Mouse (Mus musculus): ENCODE data around the gene RPS10-NUDT3. TPM values are rescaled to one million over a fixed set of nuclear protein-coding genes. Genes with fewer than 3 reads are reported as not detected.
A peak's percentile ranks its signal among the peaks of the same experiment; 100 is the strongest.

Gene RPS10-NUDT3
- polyA plus RNA-seq, 1 experiment from 2014 or later, result not detected

- WGBS, result 99% methylated on average over 7 of the region's 7 CpGs
Observed at GRCm38 (mm10) chr17:27592565-27592910, 42.5 kb downstream of the RPS10-NUDT3 start.

GRCm38 (mm10) chr17:27591826-27592564 is 43.0 kb downstream of the RPS10-NUDT3 start:
- peak; percentile 49 for TF ChIP-seq CTCF (IDR thresholded peaks at IDR 0.05; ENCODE audit: low read depth)
- H3K36me3 ChIP-seq (ENCODE audit: insufficient read depth, low read length), result peaks cover 29% of the 10 kb centered on the region
- no peak overlapping the region for H3K9ac ChIP-seq (ENCODE audit: low read depth, low read length)
- no peaks in the 10 kb centered on the region for H3K9me3 ChIP-seq (replicated peaks; ENCODE audit: low read length)
- ATAC-seq (replicated peaks; ENCODE audit: low FRiP score, low read depth), result no peak
- DNase-seq (ENCODE audit: low spot score), result no peak
- no peak overlapping the region for H3K4me3 ChIP-seq (replicated peaks; ENCODE audit: low read depth, low read length)
- 0 out of 2 replicates have a peak, but pooled peaks cover 5% of the 10 kb centered on the region for H3K4me1 ChIP-seq (replicated peaks; ENCODE audit: insufficient read depth, low read length)
- H3K4me2 ChIP-seq (ENCODE audit: low read length), result no peak overlapping the region
- no peak overlapping the region for H3K27ac ChIP-seq
- no peaks in the 10 kb centered on the region for H3K27me3 ChIP-seq (ENCODE audit: insufficient read depth, low read length)
- 87% methylated on average over 12 of the region's 12 CpGs for WGBS

More at GRCm38 (mm10) chr17:27592565-27592910, 42.5 kb downstream of the RPS10-NUDT3 start:
- Histone ChIP-seq H3K4me1 (replicated peaks; ENCODE audit: insufficient read depth, low read length) (0 out of 2 replicates have a peak, but pooled peaks cover 6% of the 10 kb centered on the region), H3K4me3 (replicated peaks; ENCODE audit: low read depth, low read length) (no peak overlapping the region), H3K9ac (ENCODE audit: low read depth, low read length) (no peak overlapping the region), H3K36me3 (ENCODE audit: insufficient read depth, low read length) (peaks cover 29% of the 10 kb centered on the region), H3K27me3 (ENCODE audit: insufficient read depth, low read length) (no peaks in the 10 kb centered on the region), H3K27ac (no peak overlapping the region), H3K4me2 (ENCODE audit: low read length) (no peak overlapping the region), H3K9me3 (replicated peaks; ENCODE audit: low read length) (no peaks in the 10 kb centered on the region)
- TF ChIP-seq CTCF (IDR thresholded peaks at IDR 0.05; ENCODE audit: low read depth), result no peak
- DNase-seq (ENCODE audit: low spot score) (no peak), ATAC-seq (replicated peaks; ENCODE audit: low FRiP score, low read depth) (no peak)

- Histone ChIP-seq H3K27me3 (ENCODE audit: insufficient read depth, low read length) (no peaks in the 10 kb centered on the region), H3K27ac (no peak overlapping the region), H3K4me3 (replicated peaks; ENCODE audit: low read depth, low read length) (no peak overlapping the region), H3K36me3 (ENCODE audit: insufficient read depth, low read length) (peaks cover 12% of the 10 kb centered on the region; the same call in 1 of the 2 replicates), H3K9me3 (replicated peaks; ENCODE audit: low read length) (no peaks in the 10 kb centered on the region), H3K4me2 (ENCODE audit: low read length) (no peak overlapping the region), H3K9ac (ENCODE audit: low read depth, low read length) (no peak overlapping the region), H3K4me1 (replicated peaks; ENCODE audit: insufficient read depth, low read length) (0 out of 2 replicates have a peak, but pooled peaks cover 4% of the 10 kb centered on the region)
- 66% methylated on average over 8 of the region's 8 CpGs for WGBS
- ATAC-seq (replicated peaks; ENCODE audit: low FRiP score, low read depth) (no peak), DNase-seq (ENCODE audit: low spot score) (no peak)
- no peak for TF ChIP-seq CTCF (IDR thresholded peaks at IDR 0.05; ENCODE audit: low read depth)
Observed at GRCm38 (mm10) chr17:27588231-27588630, 46.8 kb downstream of the RPS10-NUDT3 start.

- ATAC-seq (replicated peaks; ENCODE audit: low FRiP score, low read depth), result 0 out of 2 replicates have a peak, but pooled peaks have one; percentile 27
- WGBS, result 72% methylated on average over 12 of the region's 12 CpGs
- peaks cover 6% of the 10 kb centered on the region; the same call in 1 of the 2 replicates for H3K36me3 ChIP-seq (ENCODE audit: insufficient read depth, low read length)
Observed at GRCm38 (mm10) chr17:27587252-27587651, 47.8 kb downstream of the RPS10-NUDT3 start.

GRCm38 (mm10) chr17:27586661-27587060 is 48.4 kb downstream of the RPS10-NUDT3 start:
- Histone ChIP-seq H3K9me3 (replicated peaks; ENCODE audit: low read length) (no peaks in the 10 kb centered on the region), H3K36me3 (ENCODE audit: insufficient read depth, low read length) (peaks cover 6% of the 10 kb centered on the region; the same call in 1 of the 2 replicates), H3K4me2 (ENCODE audit: low read length) (no peak overlapping the region), H3K9ac (ENCODE audit: low read depth, low read length) (no peak overlapping the region), H3K27ac (no peak overlapping the region), H3K4me1 (replicated peaks; ENCODE audit: insufficient read depth, low read length) (0 out of 2 replicates have a peak, but pooled peaks cover 4% of the 10 kb centered on the region), H3K27me3 (ENCODE audit: insufficient read depth, low read length) (no peaks in the 10 kb centered on the region), H3K4me3 (replicated peaks; ENCODE audit: low read depth, low read length) (no peak overlapping the region)
- TF ChIP-seq CTCF (IDR thresholded peaks at IDR 0.05; ENCODE audit: low read depth), result no peak
- DNase-seq (ENCODE audit: low spot score), result no peak
- WGBS, result 54% methylated on average over 9 of the region's 9 CpGs
- ATAC-seq (replicated peaks; ENCODE audit: low FRiP score, low read depth), result no peak

More at GRCm38 (mm10) chr17:27587252-27587651, 47.8 kb downstream of the RPS10-NUDT3 start:
- Histone ChIP-seq H3K27ac (no peak overlapping the region), H3K4me3 (replicated peaks; ENCODE audit: low read depth, low read length) (no peak overlapping the region), H3K9me3 (replicated peaks; ENCODE audit: low read length) (no peaks in the 10 kb centered on the region), H3K4me2 (ENCODE audit: low read length) (no peak overlapping the region), H3K4me1 (replicated peaks; ENCODE audit: insufficient read depth, low read length) (0 out of 2 replicates have a peak, but pooled peaks cover 4% of the 10 kb centered on the region), H3K27me3 (ENCODE audit: insufficient read depth, low read length) (no peaks in the 10 kb centered on the region), H3K9ac (ENCODE audit: low read depth, low read length) (no peak overlapping the region)
- TF ChIP-seq CTCF (IDR thresholded peaks at IDR 0.05; ENCODE audit: low read depth), result no peak
- DNase-seq (ENCODE audit: low spot score), result no peak

GRCm38 (mm10) chr17:27583185-27583894 is 51.7 kb downstream of the RPS10-NUDT3 start:
- Histone ChIP-seq H3K36me3 (ENCODE audit: insufficient read depth, low read length) (peaks cover 22% of the 10 kb centered on the region), H3K4me3 (replicated peaks; ENCODE audit: low read depth, low read length) (no peak overlapping the region), H3K4me1 (replicated peaks; ENCODE audit: insufficient read depth, low read length) (0 out of 2 replicates have a peak, but pooled peaks cover 4% of the 10 kb centered on the region), H3K9me3 (replicated peaks; ENCODE audit: low read length) (no peaks in the 10 kb centered on the region), H3K4me2 (ENCODE audit: low read length) (no peak overlapping the region), H3K27me3 (ENCODE audit: insufficient read depth, low read length) (no peaks in the 10 kb centered on the region), H3K9ac (ENCODE audit: low read depth, low read length) (no peak overlapping the region), H3K27ac (no peak overlapping the region)
- DNase-seq (ENCODE audit: low spot score) (no peak), ATAC-seq (replicated peaks; ENCODE audit: low FRiP score, low read depth) (no peak)
- TF ChIP-seq CTCF (IDR thresholded peaks at IDR 0.05; ENCODE audit: low read depth), result no peak
- WGBS, result 90% methylated on average over 13 of the region's 13 CpGs
